Mouse (Mus musculus) embryonic facial prominence, embryonic 11.5 days (tissue): ENCODE results near the gene Itga2b. TPM values are rescaled to one million over a fixed set of nuclear protein-coding genes. Genes with fewer than 3 reads are reported as not detected.

ENCODE experiments used
- ATAC-seq: fragments of 200-750 bp; cut with Nextera tagmentation; replicated peaks from 2 replicates; pipeline ENCODE4 v1.8.0; 2017; ENCODE audit warnings: low read depth; ENCODE audit not compliant: insufficient number of reproducible peaks, low FRiP score, low TSS enrichment
- DNase-seq: peaks from one replicate; pipeline ENCODE4 v3.0.0-alpha.2; 2015; ENCODE audit warnings: low spot score
- H3K27ac ChIP-seq: fragments of 300-500 bp; sonication (generic); replicated peaks from 2 replicates; pipeline ENCODE4 v1.5.1; 2014; ENCODE audit warnings: mild to moderate bottlenecking, low read depth, low read length, control low read depth
- H3K27me3 ChIP-seq: fragments of 300-500 bp; sonication (generic); 2 replicates; pipeline ENCODE4 v1.6.1; 2014; ENCODE audit warnings: mild to moderate bottlenecking, low read length, moderate library complexity, mixed read lengths; ENCODE audit not compliant: control insufficient read depth, insufficient read depth
- H3K36me3 ChIP-seq: fragments of 300-500 bp; sonication (generic); replicated peaks from 2 replicates; pipeline ENCODE4 v1.6.1; 2014; ENCODE audit warnings: low read depth, mild to moderate bottlenecking, low read length, moderate library complexity, mixed read lengths; ENCODE audit not compliant: control insufficient read depth, insufficient read depth
- H3K4me1 ChIP-seq: fragments of 300-500 bp; sonication (generic); 2 replicates; pipeline ENCODE4 v1.6.1; 2014; ENCODE audit warnings: low read length, mixed read lengths; ENCODE audit not compliant: control insufficient read depth, insufficient read depth
- H3K4me2 ChIP-seq: fragments of 300-500 bp; sonication (generic); 2 replicates; pipeline ENCODE4 v1.6.1; 2014; ENCODE audit warnings: low read depth, mild to moderate bottlenecking, control low read depth, low read length, moderate library complexity
- H3K4me3 ChIP-seq: fragments of 300-500 bp; sonication (generic); 2 replicates; pipeline ENCODE4 v1.5.1; 2014; ENCODE audit warnings: low read depth, low read length, control low read depth
- H3K9ac ChIP-seq: fragments of 300-500 bp; sonication (generic); replicated peaks from 2 replicates; pipeline ENCODE4 v1.6.1; 2014; ENCODE audit warnings: mild to moderate bottlenecking, control low read depth, low read length
- H3K9me3 ChIP-seq: fragments of 300-500 bp; sonication (generic); replicated peaks from 2 replicates; pipeline ENCODE4 v1.6.1; 2016; ENCODE audit warnings: mild to moderate bottlenecking, low read length, inconsistent platforms, mixed read lengths; ENCODE audit not compliant: control insufficient read depth
- WGBS: fragments of 180-500 bp; shearing (Covaris S2); extraction: QIAGEN DNeasy Blood & Tissue Kit; methylation state at CpG from one replicate; pipeline ENCODE4 v1.1.7; 2014; 5-methylcytosine and 5-hydroxymethylcytosine counted together
- microRNA-seq: library from miRNA; unstranded; fragments of <30 nt; microRNA quantifications from one replicate; pipeline ENCODE4, GENCODE M21; 2016; ENCODE audit warnings: borderline number of aligned reads
- polyA plus RNA-seq: library from polyadenylated mRNA; unstranded; fragments of >200 nt; fragmentation: Nextera tagmentation; extraction: Ambion mirVana; gene quantifications from 2 replicates; pipeline ENCODE4 v1.2.1, GENCODE M21; 2014

Itga2b gene
- polyA plus RNA-seq, 1 experiment from 2014 or later: 4.4 TPM

- DNase-seq (no peak), ATAC-seq (no peak)
- Histone ChIP-seq H3K36me3 (peaks cover 9% of the 10 kb centered on the region), H3K9me3 (no peaks in the 10 kb centered on the region), H3K27me3 (no peaks in the 10 kb centered on the region), H3K4me2 (peak overlapping the region; percentile 75; the same call in 1 of the 2 replicates), H3K9ac (no peak overlapping the region; the same call in 1 of the 2 replicates), H3K4me3 (no peak overlapping the region), H3K4me1 (0 out of 2 replicates have a peak, but pooled peaks cover 5% of the 10 kb centered on the region), H3K27ac (no peak overlapping the region)
- WGBS: 81% methylated on average over 11 of the region's 11 CpGs
Measured at GRCm38 (mm10) chr11:102405544-102406285, 64.2 kb downstream of the Itga2b start.

- no peak overlapping the region for H3K4me3 ChIP-seq
- no peak overlapping the region for H3K27ac ChIP-seq
- H3K4me2 ChIP-seq: no peak overlapping the region
- peaks cover 12% of the 10 kb centered on the region for H3K27me3 ChIP-seq
- no peak for ATAC-seq
- no peak overlapping the region for H3K9ac ChIP-seq
- 74% methylated on average over 18 of the region's 18 CpGs for WGBS
- DNase-seq: no peak
- H3K9me3 ChIP-seq: no peaks in the 10 kb centered on the region
- peaks cover 9% of the 10 kb centered on the region for H3K36me3 ChIP-seq
- peaks cover 9% of the 10 kb centered on the region for H3K4me1 ChIP-seq
Measured at GRCm38 (mm10) chr11:102404161-102405010, 65.5 kb downstream of the Itga2b start.

- H3K27me3 ChIP-seq: peaks cover 16% of the 10 kb centered on the region
- ATAC-seq: no peak
- no peak for DNase-seq
- no peaks in the 10 kb centered on the region for H3K9me3 ChIP-seq
- H3K9ac ChIP-seq: no peak overlapping the region
- peaks cover 9% of the 10 kb centered on the region for H3K4me1 ChIP-seq
- H3K36me3 ChIP-seq: peaks cover 9% of the 10 kb centered on the region
- H3K4me2 ChIP-seq: no peak overlapping the region
- H3K4me3 ChIP-seq: no peak overlapping the region
- 93% methylated on average over 11 of the region's 11 CpGs for WGBS
- no peak overlapping the region for H3K27ac ChIP-seq
Measured at GRCm38 (mm10) chr11:102403657-102404056, 66.3 kb downstream of the Itga2b start.

Small RNA genes lying within 50 kb of the gene (microRNA-seq; reads per million reads assigned to microRNA genes)
- not detected for gene Mir6930

Other genes starting within 250 kb of the Itga2b start
- gene Hdac5, start 240.0 kb downstream of the Itga2b start, polyA plus RNA-seq: 21.9 and 24.0 TPM in 2 replicates
- gene BC030867, start 221.2 kb downstream of the Itga2b start, polyA plus RNA-seq: 20.8 and 20.9 TPM in 2 replicates
- gene Asb16, start 201.4 kb downstream of the Itga2b start, polyA plus RNA-seq: 0.11 TPM in 1 of 2 replicates, not detected in the other
- 40.9 and 50.1 TPM in 2 replicates for gene Tmub2, start 185.2 kb downstream of the Itga2b start, polyA plus RNA-seq
- 15.1 and 17.3 TPM in 2 replicates for gene Atxn7l3, start 173.5 kb downstream of the Itga2b start, polyA plus RNA-seq
- gene Ubtf, start 150.4 kb downstream of the Itga2b start, polyA plus RNA-seq: 81.0 and 84.5 TPM in 2 replicates
- 25.8 and 28.5 TPM in 2 replicates for gene Slc4a1, start 103.9 kb downstream of the Itga2b start, polyA plus RNA-seq
- 11.8 and 12.1 TPM in 2 replicates for gene Rundc3a, start 76.7 kb downstream of the Itga2b start, polyA plus RNA-seq
- 168 and 185 TPM in 2 replicates for gene Slc25a39, start 62.2 kb downstream of the Itga2b start, polyA plus RNA-seq
- 38.8 and 52.0 TPM in 2 replicates for gene Grn, start 39.8 kb downstream of the Itga2b start, polyA plus RNA-seq
- gene Fam171a2, start 22.4 kb downstream of the Itga2b start, polyA plus RNA-seq: 8.6 and 8.8 TPM in 2 replicates
- gene Gpatch8, start 86.3 kb upstream of the Itga2b start, polyA plus RNA-seq: 43.2 and 43.4 TPM in 2 replicates
- 10.5 and 10.6 TPM in 2 replicates for gene Gm11627, start 109.3 kb upstream of the Itga2b start, polyA plus RNA-seq
- 53.3 and 57.0 TPM in 2 replicates for gene Fzd2, start 134.3 kb upstream of the Itga2b start, polyA plus RNA-seq
- 1.0 and 1.3 TPM in 2 replicates for gene Meioc, start 193.6 kb upstream of the Itga2b start, polyA plus RNA-seq
- 64.6 and 71.1 TPM in 2 replicates for gene Ccdc43, start 227.7 kb upstream of the Itga2b start, polyA plus RNA-seq